ENCODE assay signal across 8 mouse cellular contexts in genomic region chr12:67220641-67221231, GRCm38 (mm10). TPM values are rescaled to one million over a fixed set of nuclear protein-coding genes. Genes with fewer than 3 reads are reported as not detected.
A peak's percentile ranks its signal among the peaks of the same experiment; 100 is the strongest.
DNase-seq lines count a peak whose midpoint lies in the region; ATAC-seq lines count a peak whose summit lies in the region.

No protein-coding gene starts in this region.

- H3K4me3 ChIP-seq in forebrain, embryonic 15.5 days = peak overlapping the region; percentile 91
- peak overlapping the region; percentile 86 for H3K4me3 ChIP-seq in hindbrain, embryonic 16.5 days (ENCODE audit: low read length)
- H3K4me3 ChIP-seq in limb, embryonic 10.5 days = peak overlapping the region; percentile 68

- H3K4me1 ChIP-seq in forebrain, embryonic 15.5 days = peaks cover 24% of the 10 kb centered on the region
- H3K4me1 ChIP-seq in hindbrain, embryonic 16.5 days (ENCODE audit: control insufficient read depth, insufficient read depth, low read depth, low read length) = peaks cover 3% of the 10 kb centered on the region; the same call in 1 of the 2 replicates
- peaks cover 26% of the 10 kb centered on the region for H3K4me1 ChIP-seq in limb, embryonic 10.5 days

- peak overlapping the region; percentile 96 for H3K4me2 ChIP-seq in forebrain, embryonic 15.5 days (replicated peaks)
- peak overlapping the region; percentile 59 for H3K4me2 ChIP-seq in hindbrain, embryonic 16.5 days (ENCODE audit: low read length)

- WGBS in forebrain, embryonic 15.5 days = under 1% methylated on average over 43 of the region's 43 CpGs
- under 1% methylated on average over 37 of the region's 43 CpGs for WGBS in hindbrain, embryonic 16.5 days
- WGBS in limb, embryonic 10.5 days = under 1% methylated on average over 38 of the region's 43 CpGs

- H3K27me3 ChIP-seq in forebrain, embryonic 15.5 days = no peaks in the 10 kb centered on the region
- H3K27me3 ChIP-seq in hindbrain, embryonic 16.5 days (replicated peaks; ENCODE audit: control insufficient read depth, insufficient read depth, low read length) = no peaks in the 10 kb centered on the region
- H3K27me3 ChIP-seq in limb, embryonic 10.5 days (ENCODE audit: low read depth, poor library complexity, severe bottlenecking) = peaks cover 61% of the 10 kb centered on the region

- peak; percentile 50 for DNase-seq in ZHBTc4 (ENCODE audit: low read depth, low spot score)
- peak; percentile 16 for DNase-seq in cerebellum, adult 11 months
- peak; percentile 53 for DNase-seq in limb, embryonic 10.5 days (ENCODE audit: low spot score)
- peak; percentile 70 for DNase-seq in retina, embryonic 14.5 days (ENCODE audit: low spot score)
- DNase-seq in spleen, postnatal 36 days (ENCODE audit: low spot score in 2 of 2) = no peak
- DNase-seq in T-cell, adult 2 months (ENCODE audit: low spot score) = no peak

- peak overlapping the region; percentile 94 for H3K9ac ChIP-seq in forebrain, embryonic 15.5 days (replicated peaks)
- peak overlapping the region; percentile 90 for H3K9ac ChIP-seq in hindbrain, embryonic 16.5 days (ENCODE audit: low read depth, low read length)

- peak; percentile 26 for ATAC-seq in forebrain, embryonic 15.5 days (replicated peaks)
- ATAC-seq in hindbrain, embryonic 16.5 days = peak; percentile 38

- H3K36me3 ChIP-seq in forebrain, embryonic 15.5 days = no peaks in the 10 kb centered on the region
- H3K36me3 ChIP-seq in hindbrain, embryonic 16.5 days (ENCODE audit: control insufficient read depth, insufficient read depth, low read length) = no peaks in the 10 kb centered on the region
- H3K36me3 ChIP-seq in limb, embryonic 10.5 days = no peaks in the 10 kb centered on the region

- H3K27ac ChIP-seq in forebrain, embryonic 15.5 days (replicated peaks) = peak overlapping the region; percentile 92
- peak overlapping the region; percentile 95 for H3K27ac ChIP-seq in hindbrain, embryonic 16.5 days (ENCODE audit: low read depth, low read length)
- H3K27ac ChIP-seq in limb, embryonic 10.5 days = no peak overlapping the region

- no peaks in the 10 kb centered on the region for H3K9me3 ChIP-seq in forebrain, embryonic 15.5 days
- H3K9me3 ChIP-seq in hindbrain, embryonic 16.5 days (ENCODE audit: control insufficient read depth, low read length) = no peaks in the 10 kb centered on the region
- H3K9me3 ChIP-seq in limb, embryonic 10.5 days (replicated peaks) = no peaks in the 10 kb centered on the region

RNA-seq across cellular contexts. Expression of gene Mdga2, which starts 1.6 kb away (rescaled TPM):
- 22.9 and 25.0 TPM in 2 replicates for polyA plus RNA-seq in forebrain, embryonic 15.5 days (2015; fragmentation: Nextera tagmentation; extraction: Ambion mirVana)
- polyA plus RNA-seq in hindbrain, embryonic 16.5 days (2015; fragmentation: Nextera tagmentation; extraction: Ambion mirVana) = 35.9 and 41.4 TPM in 2 replicates
- polyA plus RNA-seq in limb, embryonic 10.5 days (2016; fragmentation: Nextera tagmentation; extraction: Ambion mirVana) = 0.38 and 0.53 TPM in 2 replicates

Comparison
In these comparisons a context has a peak if more than half of its experiments do, and no peak if none do; other contexts are left out.
1. DNase-seq: peak in ZHBTc4 (single experiment), cerebellum, adult 11 months (single experiment), limb, embryonic 10.5 days (single experiment) and retina, embryonic 14.5 days (single experiment); none in spleen, postnatal 36 days (0 of 2) and T-cell, adult 2 months (single experiment).
2. RNA of gene Mdga2, which starts 1.6 kb away (polyA plus RNA-seq): 35.9 to 41.4 TPM in hindbrain, embryonic 16.5 days and 22.9 to 25.0 TPM in forebrain, embryonic 15.5 days; 0.38 to 0.53 TPM in limb, embryonic 10.5 days; every median in the first group is over 10 times any median in the second.
3. Peak in every context shown above with its lines, with median percentiles within 50 percentile points of each other: H3K4me3 ChIP-seq.